Mouse (Mus musculus) heart, adult 2 months (tissue): ENCODE measurements around the gene Gpr132.

Experiments used
- EP300 ChIP-seq: fragments of 200-500 bp; IDR thresholded peaks from 2 replicates; pipeline ENCODE4 v1.6.1; 2011; ENCODE audit warnings: low read depth, low read length, control low read depth; ENCODE audit not compliant: insufficient read depth
- POLR2A ChIP-seq: fragments of 200-500 bp; IDR thresholded peaks from 2 replicates; pipeline ENCODE4 v1.6.1; 2011; ENCODE audit warnings: mild to moderate bottlenecking, low read depth, low read length, control low read depth; ENCODE audit not compliant: insufficient read depth

DNA sequence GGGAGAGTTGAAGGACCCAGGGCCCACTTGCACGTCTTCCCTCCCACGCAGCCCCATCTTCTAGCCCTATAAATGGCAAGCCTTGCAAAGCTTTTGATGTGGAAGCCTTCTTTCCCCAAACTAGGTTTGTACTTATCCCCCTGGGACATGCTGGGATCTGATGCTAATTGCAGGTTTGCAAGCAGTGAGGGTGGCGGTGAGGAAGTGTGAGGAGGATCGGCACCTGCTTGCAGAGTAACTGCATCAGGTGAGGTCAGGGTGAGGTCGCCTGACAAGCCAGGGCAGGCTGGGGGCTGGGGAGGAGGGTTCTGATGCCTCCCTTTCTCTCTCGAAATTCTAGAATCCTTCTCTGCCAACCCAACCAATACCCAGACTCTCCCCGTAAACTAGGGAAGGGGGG is 17.4 kb upstream of the Gpr132 start:
- TF ChIP-seq POLR2A (no peak), EP300 (no peak)
